Mouse (Mus musculus): Measurements from ENCODE around the gene Olfr126. TPM values are rescaled to one million over a fixed set of nuclear protein-coding genes. Genes with fewer than 3 reads are reported as not detected.

The Olfr126 gene
- not detected for total RNA-seq (2021)
- long read RNA-seq, experiment 1 = 0 reads
- long read RNA-seq, experiment 2 = 0 reads

DNA sequence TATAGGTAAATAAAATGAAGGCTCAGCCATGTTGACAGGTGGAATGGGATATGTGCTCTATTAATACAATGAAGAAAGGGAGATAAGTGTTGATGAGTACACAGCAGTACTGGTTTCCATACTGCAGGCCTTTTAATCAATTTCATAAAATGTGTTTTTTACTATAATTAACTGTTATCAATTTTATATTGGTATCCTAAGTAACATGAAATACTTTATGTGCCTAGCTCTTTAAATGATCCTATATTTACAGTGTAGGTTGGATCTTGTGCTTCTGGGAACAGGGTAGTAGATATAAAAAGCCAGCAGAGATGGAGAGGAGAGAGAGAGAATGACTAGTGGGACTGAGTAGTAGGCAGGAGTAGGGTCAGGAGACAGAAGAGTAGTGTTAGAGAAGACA is at the start of gene Olfr126:
TSS of gene Olfr126 (plus strand) at position 301 of the 400 bp plus-strand sequence.
- H3K4me3 ChIP-seq = no peak within 1 kb of the TSS
- no peak for TF ChIP-seq CTCF (IDR thresholded peaks at IDR 0.05)
- DNase-seq = no peak
- H3K27ac ChIP-seq = no peak within 1 kb of the TSS
- intact Hi-C loops (cut with DNase I) = no loop called here

DNA sequence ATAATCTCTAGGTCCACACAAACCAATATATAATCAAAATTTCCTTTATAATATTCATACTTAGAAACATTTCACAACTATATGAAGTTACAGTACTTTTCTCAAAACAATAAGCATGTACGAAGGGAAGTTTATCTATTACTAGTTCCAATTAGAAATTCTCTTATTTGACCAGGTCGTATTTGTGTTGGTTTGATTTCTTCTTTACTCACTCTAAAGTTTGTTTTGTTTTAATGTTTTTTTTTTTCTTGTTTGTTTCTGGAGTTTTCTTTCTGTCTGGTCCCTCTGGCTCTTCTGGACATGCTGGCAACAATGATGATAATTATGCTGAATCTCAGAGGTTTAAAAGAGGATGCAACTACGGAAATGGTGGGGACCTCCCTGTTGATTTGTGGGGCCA is 47.7 kb upstream of the Olfr126 start, which contains the start of gene Olfr124:
TSS of gene Olfr124 (plus strand) at position 301 of the 400 bp plus-strand sequence.
- intact Hi-C loops (cut with DNase I) = no loop called here
- Histone ChIP-seq H3K4me3 (no peak within 1 kb of the TSS), H3K27ac (no peak within 1 kb of the TSS)
- no peak for DNase-seq
- TF ChIP-seq CTCF (IDR thresholded peaks at IDR 0.05) = no peak

DNA sequence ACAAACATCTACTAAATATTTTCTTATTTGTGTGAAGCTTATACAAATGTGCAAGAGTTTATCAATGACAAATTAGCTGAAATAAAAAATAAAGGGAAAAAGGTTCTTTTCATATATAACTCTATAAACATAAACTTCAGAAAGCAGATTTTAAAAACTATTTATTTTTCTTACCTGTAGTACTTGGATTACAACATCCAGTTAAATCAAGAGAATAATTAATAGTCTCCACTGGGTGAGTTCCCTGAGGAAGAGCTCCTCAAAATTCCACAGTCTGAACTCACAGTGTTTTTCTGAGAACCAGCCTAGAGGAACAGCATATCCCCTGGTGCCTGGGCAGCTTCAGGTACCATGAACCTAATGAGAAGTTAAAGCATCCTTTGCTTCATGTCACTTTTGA is 14.6 kb upstream of the Olfr126 start, which contains the start of gene Olfr125:
TSS of gene Olfr125 (plus strand) at position 301 of the 400 bp plus-strand sequence.
- DNase-seq = no peak
- intact Hi-C loops (cut with DNase I) = no loop called here
- TF ChIP-seq CTCF (IDR thresholded peaks at IDR 0.05) = no peak
- no peak within 1 kb of the TSS for H3K4me3 ChIP-seq
- no peak within 1 kb of the TSS for H3K27ac ChIP-seq

DNA sequence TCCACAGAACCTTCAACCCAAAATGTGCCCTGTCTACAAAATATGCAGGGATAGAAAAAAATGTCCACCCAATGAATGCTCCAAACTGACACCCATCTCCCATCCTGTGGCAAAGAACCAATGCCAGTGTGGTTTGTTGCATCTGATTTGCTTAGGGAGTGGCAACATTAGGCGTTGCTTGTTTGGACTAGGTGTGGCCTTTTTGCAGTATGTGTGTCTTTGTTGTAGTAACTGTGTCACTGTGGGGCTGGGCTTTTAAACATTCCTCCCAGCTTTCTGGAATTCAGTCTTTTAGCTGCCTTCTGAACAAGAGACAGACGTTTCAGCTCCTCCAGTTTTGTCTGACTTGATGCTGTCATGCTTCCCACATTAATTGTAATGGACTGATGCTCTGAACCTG is 16.6 kb downstream of the Olfr126 start:
- DNase-seq = no peak
- H3K27ac ChIP-seq = no peak overlapping the region
- no peak for TF ChIP-seq CTCF (IDR thresholded peaks at IDR 0.05)
- H3K4me3 ChIP-seq = no peak overlapping the region
- intact Hi-C loops (cut with DNase I) = no loop called here

DNA sequence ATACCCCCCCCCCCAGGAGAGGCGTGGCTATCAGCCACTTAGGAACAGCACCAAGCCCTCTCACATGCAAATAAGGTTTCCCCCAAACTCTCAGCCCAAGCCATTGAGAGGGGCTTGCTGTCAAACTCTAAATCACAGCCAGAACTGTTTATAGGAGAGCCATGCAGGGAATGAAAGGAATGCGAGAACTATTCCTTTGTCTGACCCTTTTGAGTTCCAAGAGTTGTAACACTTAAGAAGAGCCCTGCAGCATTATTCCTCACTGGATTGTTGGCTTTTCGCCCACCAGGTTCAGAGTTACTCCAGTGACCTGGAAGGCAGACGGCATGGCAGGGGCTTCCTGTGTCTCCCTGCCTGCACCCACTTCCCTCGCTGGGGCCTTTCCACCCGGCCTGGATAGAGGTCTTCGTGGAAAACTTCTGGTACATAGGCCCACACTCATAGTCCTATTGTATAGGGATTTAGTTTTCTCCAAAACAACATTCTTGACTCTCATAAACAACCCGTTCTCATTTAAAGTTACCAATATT is 22.5 kb downstream of the Olfr126 start:
- H3K4me3 ChIP-seq = no peak overlapping the region
- intact Hi-C loops (cut with DNase I) = no loop called here
- H3K27ac ChIP-seq = no peak overlapping the region
- no peak for TF ChIP-seq CTCF (IDR thresholded peaks at IDR 0.05)
- DNase-seq = no peak

DNA sequence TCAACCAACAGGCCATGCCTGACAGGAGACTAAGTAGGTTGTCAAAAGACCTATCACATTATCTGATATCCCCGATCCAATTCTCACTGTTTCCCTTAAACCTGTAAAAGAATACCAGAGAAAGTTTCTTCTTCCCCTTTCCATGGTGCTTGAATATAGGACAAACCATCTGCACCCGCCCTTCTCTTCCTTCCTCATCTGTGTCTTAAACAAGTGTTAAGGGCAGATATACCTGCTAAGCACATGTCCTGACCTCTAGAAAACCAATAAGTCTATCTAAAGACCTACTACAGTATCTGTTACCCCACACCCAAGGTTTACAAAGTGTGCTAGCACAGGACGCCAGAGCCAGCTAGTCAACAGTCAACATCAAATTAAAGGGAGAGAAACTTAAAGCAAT is 26.5 kb downstream of the Olfr126 start:
- Histone ChIP-seq H3K27ac (no peak overlapping the region), H3K4me3 (no peak overlapping the region)
- DNase-seq = no peak
- no peak for TF ChIP-seq CTCF (IDR thresholded peaks at IDR 0.05)
- intact Hi-C loops (cut with DNase I) = no loop called here

DNA sequence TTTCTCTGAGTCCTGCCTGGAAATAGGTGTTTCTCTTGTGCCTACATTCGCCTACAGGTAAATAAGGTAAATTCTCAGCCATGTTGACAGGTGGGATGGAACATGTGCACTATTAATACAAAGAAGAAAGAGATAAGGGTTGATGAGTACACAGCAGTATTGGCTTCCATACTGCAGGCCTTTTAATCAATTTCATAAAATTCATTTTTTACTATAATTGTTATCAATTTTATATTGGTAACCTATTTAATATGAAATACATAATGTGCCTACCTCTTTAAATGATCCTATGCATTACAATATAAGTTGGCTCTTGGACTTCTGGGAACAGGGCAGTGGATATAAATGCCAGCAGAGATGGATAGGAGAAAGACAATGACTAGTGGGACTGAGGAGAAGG is 52.9 kb downstream of the Olfr126 start, which contains the start of gene Olfr127:
TSS of gene Olfr127 (plus strand) at position 301 of the 400 bp plus-strand sequence.
- TF ChIP-seq CTCF (IDR thresholded peaks at IDR 0.05) = no peak
- no peak for DNase-seq
- Histone ChIP-seq H3K27ac (no peak within 1 kb of the TSS), H3K4me3 (no peak within 1 kb of the TSS)
- intact Hi-C loops (cut with DNase I) = no loop called here

Other genes starting within 250 kb of the Olfr126 start
- gene Olfr115, start 220.4 kb upstream of the Olfr126 start, total RNA-seq (2021) = not detected
- not detected for gene Olfr116, start 220.3 kb upstream of the Olfr126 start, total RNA-seq (2021)
- gene Olfr117, start 183.7 kb upstream of the Olfr126 start, total RNA-seq (2021) = not detected
- gene Olfr118, start 180.5 kb upstream of the Olfr126 start, total RNA-seq (2021) = not detected
- not detected for gene Olfr119, start 150.9 kb upstream of the Olfr126 start, total RNA-seq (2021)
- not detected for gene Olfr120, start 125.7 kb upstream of the Olfr126 start, total RNA-seq (2021)
- not detected for gene Olfr121, start 98.6 kb upstream of the Olfr126 start, total RNA-seq (2021)
- not detected for gene Olfr122, start 78.9 kb upstream of the Olfr126 start, total RNA-seq (2021)
- gene Olfr123, start 54.0 kb upstream of the Olfr126 start, total RNA-seq (2021) = not detected
- not detected for gene Olfr124, start 47.6 kb upstream of the Olfr126 start, total RNA-seq (2021)
- gene Olfr125, start 14.5 kb upstream of the Olfr126 start, total RNA-seq (2021) = not detected
- gene Olfr127, start 53.0 kb downstream of the Olfr126 start, total RNA-seq (2021) = not detected
- gene Olfr128, start 73.1 kb downstream of the Olfr126 start, total RNA-seq (2021) = not detected
- gene Olfr761, start 105.6 kb downstream of the Olfr126 start, total RNA-seq (2021) = not detected
- not detected for gene Olfr129, start 212.6 kb downstream of the Olfr126 start, total RNA-seq (2021)
- not detected for gene Olfr130, start 216.4 kb downstream of the Olfr126 start, total RNA-seq (2021)
- gene Olfr131, start 241.2 kb downstream of the Olfr126 start, total RNA-seq (2021) = not detected

Measured in gastrocnemius, adult 2 months (tissue).